Mouse (Mus musculus) stomach, embryonic 15.5 days (tissue): ENCODE results near the gene Rassf3. TPM values are rescaled to one million over a fixed set of nuclear protein-coding genes. Genes with fewer than 3 reads are reported as not detected.

ENCODE experiments used
- ATAC-seq: fragments of 200-750 bp; cut with Nextera tagmentation; 2 replicates; pipeline ENCODE4 v1.8.0; 2017; ENCODE audit warnings: low read depth, moderate number of reproducible peaks, moderate TSS enrichment; ENCODE audit not compliant: insufficient read depth, low FRiP score
- H3K27ac ChIP-seq: fragments of 300-500 bp; sonication (generic); 2 replicates; pipeline ENCODE4 v1.5.1; 2015; ENCODE audit warnings: mild to moderate bottlenecking, inconsistent platforms
- H3K27me3 ChIP-seq: fragments of 300-500 bp; sonication (generic); replicated peaks from 2 replicates; pipeline ENCODE4 v1.6.1; 2015; ENCODE audit warnings: inconsistent platforms
- H3K36me3 ChIP-seq: fragments of 300-500 bp; sonication (generic); 2 replicates; pipeline ENCODE4 v1.6.1; 2015; ENCODE audit warnings: inconsistent platforms
- H3K4me1 ChIP-seq: fragments of 300-500 bp; sonication (generic); 2 replicates; pipeline ENCODE4 v1.6.1; 2015; ENCODE audit warnings: inconsistent platforms
- H3K4me2 ChIP-seq: fragments of 300-500 bp; sonication (generic); 2 replicates; pipeline ENCODE4 v1.6.1; 2015; ENCODE audit warnings: mild to moderate bottlenecking, inconsistent platforms
- H3K4me3 ChIP-seq: fragments of 300-500 bp; sonication (generic); replicated peaks from 2 replicates; pipeline ENCODE4 v1.5.1; 2015; ENCODE audit warnings: inconsistent platforms
- H3K9ac ChIP-seq: fragments of 300-500 bp; sonication (generic); 2 replicates; pipeline ENCODE4 v1.6.1; 2015; ENCODE audit warnings: inconsistent platforms
- H3K9me3 ChIP-seq: fragments of 300-500 bp; sonication (generic); 2 replicates; pipeline ENCODE4 v1.6.1; 2016; ENCODE audit warnings: inconsistent platforms
- WGBS: fragments of 180-500 bp; shearing (Covaris S2); methylation state at CpG from one replicate; pipeline ENCODE4 v1.1.7; 2015; 5-methylcytosine and 5-hydroxymethylcytosine counted together
- polyA plus RNA-seq: library from polyadenylated mRNA; unstranded; fragments of >200 nt; fragmentation: Nextera tagmentation; extraction: Ambion mirVana; gene quantifications from 2 replicates; pipeline ENCODE4 v1.2.1, GENCODE M21; 2015

Gene Rassf3
- polyA plus RNA-seq, 1 experiment from 2014 or later, result 22.4 TPM

DNA sequence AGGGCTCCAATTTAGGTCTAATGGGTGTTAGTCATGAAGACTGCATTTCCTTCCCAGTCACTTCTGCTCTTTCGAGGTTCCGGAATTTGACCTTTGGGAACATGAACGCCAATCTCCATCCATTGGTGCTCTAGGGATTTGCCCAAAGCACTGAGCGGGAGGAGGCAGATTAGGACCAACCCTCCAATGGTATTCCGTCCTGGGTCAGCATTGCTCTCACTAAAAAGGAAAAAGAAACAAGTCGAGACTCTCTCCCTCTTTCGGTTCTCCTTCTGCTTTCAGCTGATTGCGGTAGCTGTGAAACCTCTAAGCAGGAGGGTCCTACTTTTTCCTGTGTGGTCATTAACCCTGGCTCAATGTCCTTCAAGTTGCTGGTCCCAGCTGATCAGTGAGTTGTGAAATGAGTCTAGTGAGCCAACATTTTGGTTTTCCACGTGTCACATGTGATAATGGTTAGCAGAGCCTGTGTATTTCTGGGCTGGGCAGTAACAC lies 110.3 kb downstream of the Rassf3 start:
- WGBS, result 13% methylated on average over 9 of the region's 9 CpGs

DNA sequence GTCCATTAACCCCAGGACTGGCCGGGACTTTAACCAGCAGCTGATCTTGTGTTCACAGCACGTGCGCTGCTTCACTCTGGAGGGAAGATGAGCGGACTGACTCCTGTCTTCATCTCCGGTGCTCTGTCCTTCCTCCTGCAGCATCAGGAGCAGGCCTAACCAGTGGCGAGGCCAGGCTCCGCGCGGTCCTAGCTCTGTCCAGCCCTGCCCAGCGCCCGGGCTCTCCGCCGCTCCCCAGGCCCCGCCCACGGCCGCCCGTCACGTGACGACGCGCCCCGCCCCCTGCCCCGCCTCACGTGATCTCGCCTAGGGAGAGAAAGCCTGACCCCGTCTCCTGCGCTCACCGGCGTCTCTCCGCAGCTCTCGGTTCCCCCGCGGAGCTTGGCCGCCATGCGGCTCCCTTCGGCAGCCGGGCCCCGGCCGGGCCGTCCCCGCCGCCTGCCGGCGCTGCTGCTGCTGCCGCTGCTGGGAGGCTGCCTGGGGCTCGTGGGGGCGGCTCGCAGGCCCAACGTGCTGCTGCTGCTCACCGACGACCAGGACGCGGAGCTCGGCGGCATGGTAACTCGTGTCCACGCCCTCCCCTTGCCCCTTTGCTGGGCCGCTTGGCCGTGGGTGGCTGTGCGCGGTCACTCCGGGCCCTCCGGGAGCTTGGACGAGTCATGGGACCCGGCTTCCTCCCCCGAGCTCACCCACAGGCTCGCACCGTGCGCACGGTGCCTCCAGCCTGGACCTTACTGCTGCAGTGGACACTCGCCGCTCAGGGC lies 111.2 kb downstream of the Rassf3 start, which contains the start of gene Gns:
Gene Gns (plus strand): TSS at position 290 of the 764 bp plus-strand sequence.
- peak within 1 kb of the TSS; percentile 92 for H3K9ac ChIP-seq

More for the DNA sequence above, 110.3 kb downstream of the Rassf3 start:
- no peak overlapping the region for H3K27ac ChIP-seq
- H3K4me3 ChIP-seq, result peak overlapping the region; percentile 100
- no peaks in the 10 kb centered on the region for H3K9me3 ChIP-seq
- H3K36me3 ChIP-seq, result 0 out of 2 replicates have a peak, but pooled peaks cover 4% of the 10 kb centered on the region
- peak overlapping the region; percentile 92 for H3K9ac ChIP-seq
- peak overlapping the region; percentile 87 for H3K4me2 ChIP-seq
- peaks cover 24% of the 10 kb centered on the region for H3K4me1 ChIP-seq
- no peaks in the 10 kb centered on the region for H3K27me3 ChIP-seq
- no peak for ATAC-seq

DNA sequence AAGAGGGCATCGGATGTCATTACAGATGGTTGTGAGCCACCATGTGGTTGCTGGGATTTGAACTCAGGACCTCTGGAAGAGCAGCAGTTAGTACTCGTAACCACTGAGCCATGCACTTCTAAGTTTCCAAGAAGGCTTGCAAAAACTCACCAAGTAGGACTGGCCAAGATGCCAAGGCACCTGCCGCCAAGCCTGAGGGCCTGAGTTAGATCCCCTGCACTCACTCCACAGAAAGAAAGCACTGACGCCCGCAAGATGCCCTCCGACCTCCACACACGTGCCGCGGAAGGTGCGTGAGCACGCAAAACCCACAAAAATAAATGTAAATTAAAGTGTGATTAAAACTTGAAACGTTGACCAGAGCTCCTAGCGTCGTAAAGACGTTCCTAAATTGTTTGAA lies 111.8 kb downstream of the Rassf3 start:
- Histone ChIP-seq H3K4me3 (peak overlapping the region; percentile 100), H3K9ac (no peak overlapping the region; the same call in 1 of the 2 replicates), H3K9me3 (no peaks in the 10 kb centered on the region), H3K27ac (no peak overlapping the region), H3K4me2 (peak overlapping the region; percentile 87), H3K27me3 (no peaks in the 10 kb centered on the region), H3K4me1 (peaks cover 24% of the 10 kb centered on the region), H3K36me3 (0 out of 2 replicates have a peak, but pooled peaks cover 4% of the 10 kb centered on the region)
- WGBS, result 20% methylated on average over 15 of the region's 15 CpGs
- no peak for ATAC-seq

More for the DNA sequence above, 111.2 kb downstream of the Rassf3 start, which contains the start of gene Gns:
- peak within 1 kb of the TSS; percentile 100 for H3K4me3 ChIP-seq
- peak within 1 kb of the TSS; percentile 87 for H3K4me2 ChIP-seq
- H3K9me3 ChIP-seq, result no peaks in the 10 kb centered on the region
- ATAC-seq, result peak; percentile 96
- peak within 1 kb of the TSS; percentile 71 for H3K27ac ChIP-seq
- H3K27me3 ChIP-seq, result no peaks in the 10 kb centered on the region
- peaks cover 24% of the 10 kb centered on the region for H3K4me1 ChIP-seq
- WGBS, result under 1% methylated on average over 71 of the region's 72 CpGs
- H3K36me3 ChIP-seq, result 0 out of 2 replicates have a peak, but pooled peaks cover 4% of the 10 kb centered on the region

DNA sequence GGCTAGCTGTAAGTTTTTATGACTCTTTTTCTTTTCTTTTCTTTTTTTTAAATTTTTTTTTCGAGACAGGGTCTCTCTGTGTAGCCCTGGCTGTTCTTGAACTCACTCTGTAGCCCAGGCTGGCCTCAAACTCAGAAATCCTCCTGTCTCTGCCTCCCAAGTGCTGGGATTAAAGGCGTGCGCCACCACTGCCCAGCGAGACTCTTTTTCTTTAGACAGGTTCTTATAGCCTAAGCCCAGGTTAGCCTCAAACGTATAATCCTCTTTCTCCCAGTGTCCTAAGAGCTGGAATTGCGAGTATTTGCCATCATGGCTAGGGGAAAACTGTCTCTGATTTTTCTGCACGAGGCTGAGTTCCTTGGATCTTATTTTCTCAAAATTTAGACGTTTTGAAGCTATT lies 112.9 kb downstream of the Rassf3 start:
- 0 out of 2 replicates have a peak, but pooled peaks cover 2% of the 10 kb centered on the region for H3K36me3 ChIP-seq
- no peak overlapping the region for H3K27ac ChIP-seq
- no peak overlapping the region for H3K4me3 ChIP-seq
- no peaks in the 10 kb centered on the region for H3K9me3 ChIP-seq
- no peaks in the 10 kb centered on the region for H3K27me3 ChIP-seq
- H3K4me2 ChIP-seq, result no peak overlapping the region
- no peak for ATAC-seq
- peaks cover 24% of the 10 kb centered on the region for H3K4me1 ChIP-seq
- H3K9ac ChIP-seq, result no peak overlapping the region
- WGBS, result 80% methylated on average over 8 of the region's 8 CpGs

DNA sequence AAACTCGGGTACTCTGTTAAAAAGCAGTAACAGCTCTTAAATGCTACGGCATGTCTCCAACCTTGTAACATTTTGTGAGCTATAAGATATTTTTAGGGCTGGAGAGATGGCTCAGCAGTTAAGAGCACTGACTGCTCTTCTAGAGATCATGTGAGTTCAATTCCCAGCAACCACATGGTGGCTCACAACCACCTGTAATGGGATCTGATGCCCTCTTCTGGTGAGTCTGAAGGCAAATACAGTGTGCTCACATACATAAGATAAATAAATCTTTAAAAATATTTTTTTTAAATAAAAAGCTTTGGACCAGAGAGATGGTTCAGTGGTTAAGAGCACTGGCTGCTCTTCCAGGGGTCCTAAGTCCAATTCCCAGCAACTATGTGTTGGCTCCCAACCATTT lies 115.8 kb downstream of the Rassf3 start:
- no peak overlapping the region for H3K9ac ChIP-seq
- WGBS, result 88% methylated on average over 2 of the region's 2 CpGs
- H3K27me3 ChIP-seq, result no peaks in the 10 kb centered on the region
- peaks cover 6% of the 10 kb centered on the region for H3K4me1 ChIP-seq
- H3K27ac ChIP-seq, result no peak overlapping the region
- H3K4me3 ChIP-seq, result no peak overlapping the region
- no peak overlapping the region for H3K4me2 ChIP-seq
- no peaks in the 10 kb centered on the region for H3K9me3 ChIP-seq
- no peak for ATAC-seq
- no peaks in the 10 kb centered on the region for H3K36me3 ChIP-seq

Other genes with a start within 250 kb of the Rassf3 start
- gene Tbc1d30, start 125.1 kb downstream of the Rassf3 start, polyA plus RNA-seq, result 8.0 and 8.2 TPM in 2 replicates
- 39.6 and 44.2 TPM in 2 replicates for gene Gns, start 111.3 kb downstream of the Rassf3 start, polyA plus RNA-seq
- 30.1 and 33.1 TPM in 2 replicates for gene Tbk1, start 110.4 kb upstream of the Rassf3 start, polyA plus RNA-seq
- gene Xpot, start 150.0 kb upstream of the Rassf3 start, polyA plus RNA-seq, result 54.4 and 55.5 TPM in 2 replicates
- gene D930020B18Rik, start 165.2 kb upstream of the Rassf3 start, polyA plus RNA-seq, result 0.89 and 1.0 TPM in 2 replicates